Mouse (Mus musculus) CH12.LX (cell line): Measurements from ENCODE around the gene Dkkl1. TPM values are rescaled to one million over a fixed set of nuclear protein-coding genes. Genes with fewer than 3 reads are reported as not detected.
A peak's percentile ranks its signal among the peaks of the same experiment; 100 is the strongest.

Source experiments
- DNase-seq: peaks from one replicate; pipeline ENCODE4 v3.0.0-alpha.2; 2013; ENCODE audit errors: extremely low read depth
- H3K27ac ChIP-seq: 2 replicates; pipeline ENCODE4 v1.5.1; 2012; ENCODE audit warnings: low read depth, mild to moderate bottlenecking, control low read depth, moderate library complexity; ENCODE audit not compliant: insufficient read depth
- H3K27me3 ChIP-seq: replicated peaks from 2 replicates; pipeline ENCODE3; 2012; ENCODE audit warnings: inconsistent platforms
- H3K36me3 ChIP-seq, 2 experiments: replicated peaks in 1 of 2; 2 replicates each; pipeline versions ENCODE3 to v1.6.1; 2012; ENCODE audit warnings: inconsistent platforms in 1 of 2, low read length in 1 of 2, mild to moderate bottlenecking in 1 of 2, mixed read lengths in 1 of 2, moderate library complexity in 1 of 2; ENCODE audit not compliant: control insufficient read depth in 1 of 2, insufficient read depth in 1 of 2
- H3K4me1 ChIP-seq, 2 experiments: 2 replicates each; pipeline ENCODE4 v1.6.1; 2012; ENCODE audit warnings: inconsistent platforms in 1 of 2, moderate library complexity in 1 of 2; ENCODE audit not compliant: insufficient read depth in 2 of 2, control insufficient read depth in 1 of 2
- H3K4me2 ChIP-seq: 2 replicates; pipeline ENCODE4 v1.6.1; 2012; ENCODE audit warnings: low read depth, mild to moderate bottlenecking, control low read depth; ENCODE audit not compliant: poor library complexity, insufficient read depth, severe bottlenecking
- H3K4me3 ChIP-seq, 3 experiments: fragments of 150-350 bp in 1 of 3; sonication (generic) in 1 of 3; replicated peaks in 1 of 3; 2 replicates each; pipeline versions ENCODE3 to v1.5.1; 2011 to 2012; ENCODE audit warnings: low read depth in 2 of 3, low read length in 2 of 3, mild to moderate bottlenecking in 2 of 3, moderate library complexity in 2 of 3, control low read depth in 1 of 3, improper control_type of control experiment in 1 of 3, inconsistent platforms in 1 of 3, mixed read lengths in 1 of 3; ENCODE audit not compliant: poor library complexity in 1 of 3
- H3K79me2 ChIP-seq: replicated peaks from 2 replicates; pipeline ENCODE4 v1.6.1; 2012; ENCODE audit warnings: mild to moderate bottlenecking, moderate library complexity; ENCODE audit not compliant: control insufficient read depth, poor library complexity, insufficient read depth, severe bottlenecking; ENCODE audit errors: extremely low read depth
- H3K9ac ChIP-seq: 2 replicates; pipeline ENCODE4 v1.6.1; 2012; ENCODE audit warnings: low read depth, mild to moderate bottlenecking, control low read depth, moderate library complexity; ENCODE audit not compliant: insufficient read depth
- H3K9me3 ChIP-seq: replicated peaks from 2 replicates; pipeline ENCODE3; 2012; ENCODE audit warnings: low read length, inconsistent platforms, mixed read lengths
- BHLHE40 ChIP-seq: IDR thresholded peaks from 2 replicates; pipeline ENCODE4 v1.6.1; 2011; ENCODE audit warnings: mild to moderate bottlenecking, low read depth, low read length, improper control_type of control experiment
- CHD2 ChIP-seq: IDR thresholded peaks from 2 replicates; pipeline ENCODE4 v1.6.1; 2011; ENCODE audit warnings: low read length, improper control_type of control experiment
- E2F4 ChIP-seq: IDR thresholded peaks from 2 replicates; pipeline ENCODE4 v1.6.1; 2011; ENCODE audit warnings: low read depth, low read length, improper control_type of control experiment; ENCODE audit not compliant: insufficient replicate concordance
- ELF1 ChIP-seq: IDR thresholded peaks from 2 replicates; pipeline ENCODE4 v1.6.1; 2014; ENCODE audit warnings: low read depth, mild to moderate bottlenecking, inconsistent platforms, low read length, improper control_type of control experiment
- EP300 ChIP-seq: IDR thresholded peaks from 2 replicates; pipeline ENCODE4 v1.6.1; 2011; ENCODE audit warnings: low read length, improper control_type of control experiment
- ETS1 ChIP-seq: conservative IDR thresholded peaks from 2 replicates; pipeline ENCODE4 v1.6.1; 2012; ENCODE audit warnings: low read depth, mild to moderate bottlenecking, inconsistent platforms, low read length, improper control_type of control experiment, moderate library complexity
- GABPA ChIP-seq: IDR thresholded peaks from 2 replicates; pipeline ENCODE4 v1.6.1; 2012; ENCODE audit warnings: low read depth, low read length, improper control_type of control experiment, inconsistent platforms; ENCODE audit not compliant: insufficient replicate concordance
- HCFC1 ChIP-seq: IDR thresholded peaks from 2 replicates; pipeline ENCODE4 v1.6.1; 2012; ENCODE audit warnings: low read depth, mild to moderate bottlenecking, inconsistent platforms, low read length, improper control_type of control experiment
- IRF4 ChIP-seq: IDR thresholded peaks from 2 replicates; pipeline ENCODE4 v1.6.1; 2014; ENCODE audit warnings: low read depth, mild to moderate bottlenecking, inconsistent platforms, low read length, improper control_type of control experiment
- JUN ChIP-seq: IDR thresholded peaks from 2 replicates; pipeline ENCODE4 v1.6.1; 2011; ENCODE audit warnings: low read depth, mild to moderate bottlenecking, low read length, improper control_type of control experiment, moderate library complexity; ENCODE audit not compliant: insufficient read depth
- JUND ChIP-seq: conservative IDR thresholded peaks from 2 replicates; pipeline ENCODE4 v1.6.1; 2011; ENCODE audit warnings: low read depth, low read length, improper control_type of control experiment
- MAX ChIP-seq: IDR thresholded peaks from 2 replicates; pipeline ENCODE4 v1.6.1; 2011; ENCODE audit warnings: low read length, improper control_type of control experiment
- MAZ ChIP-seq: IDR thresholded peaks from 2 replicates; pipeline ENCODE4 v1.6.1; 2012; ENCODE audit warnings: low read depth, mild to moderate bottlenecking, inconsistent platforms, low read length, improper control_type of control experiment, moderate library complexity
- MEF2A ChIP-seq: IDR thresholded peaks from 2 replicates; pipeline ENCODE4 v1.6.1; 2014; ENCODE audit warnings: low read depth, mild to moderate bottlenecking, inconsistent platforms, low read length, improper control_type of control experiment, borderline replicate concordance
- MXI1 ChIP-seq: IDR thresholded peaks from 2 replicates; pipeline ENCODE4 v1.6.1; 2011; ENCODE audit warnings: mild to moderate bottlenecking, low read depth, low read length, improper control_type of control experiment
- NRF1 ChIP-seq: IDR thresholded peaks from 2 replicates; pipeline ENCODE4 v1.6.1; 2014; ENCODE audit warnings: low read depth, mild to moderate bottlenecking, inconsistent platforms, low read length, improper control_type of control experiment, moderate library complexity
- PAX5 ChIP-seq: IDR thresholded peaks from 2 replicates; pipeline ENCODE4 v1.6.1; 2012; ENCODE audit warnings: low read length, inconsistent platforms, mixed read lengths
- POLR2A ChIP-seq: IDR thresholded peaks from 2 replicates; pipeline ENCODE4 v1.6.1; 2011; ENCODE audit warnings: low read depth, mild to moderate bottlenecking, improper control_type of control experiment, low read length
- POLR2AphosphoS2 ChIP-seq: IDR thresholded peaks from 2 replicates; pipeline ENCODE4 v1.6.1; 2011; ENCODE audit warnings: low read depth, low read length, improper control_type of control experiment
- RAD21 ChIP-seq: IDR thresholded peaks from 2 replicates; pipeline ENCODE4 v1.6.1; 2011; ENCODE audit warnings: low read depth, mild to moderate bottlenecking, low read length, improper control_type of control experiment, moderate library complexity
- SIN3A ChIP-seq: IDR thresholded peaks from 2 replicates; pipeline ENCODE4 v1.6.1; 2012; ENCODE audit warnings: low read length, improper control_type of control experiment, inconsistent platforms
- SMC3 ChIP-seq: IDR thresholded peaks from 2 replicates; pipeline ENCODE4 v1.6.1; 2011; ENCODE audit warnings: low read depth, low read length, improper control_type of control experiment
- UBTF ChIP-seq: IDR thresholded peaks from 2 replicates; pipeline ENCODE4 v1.6.1; 2012; ENCODE audit warnings: low read depth, mild to moderate bottlenecking, inconsistent platforms, low read length, improper control_type of control experiment, moderate library complexity
- USF1 ChIP-seq: IDR thresholded peaks from 2 replicates; pipeline ENCODE4 v1.6.1; 2014; ENCODE audit warnings: low read depth, mild to moderate bottlenecking, inconsistent platforms, low read length, improper control_type of control experiment
- USF2 ChIP-seq: conservative IDR thresholded peaks from 2 replicates; pipeline ENCODE4 v1.6.1; 2011; ENCODE audit warnings: low read depth, low read length, improper control_type of control experiment
- ZC3H11A ChIP-seq: IDR thresholded peaks from 2 replicates; pipeline ENCODE4 v1.6.1; 2012; ENCODE audit warnings: low read depth, mild to moderate bottlenecking, inconsistent platforms, low read length, improper control_type of control experiment
- ZKSCAN1 ChIP-seq: IDR thresholded peaks from 2 replicates; pipeline ENCODE4 v1.6.1; 2012; ENCODE audit warnings: low read depth, inconsistent platforms, low read length, improper control_type of control experiment, borderline replicate concordance
- ZMIZ1 ChIP-seq: IDR thresholded peaks from 2 replicates; pipeline ENCODE4 v1.6.1; 2012; ENCODE audit warnings: low read depth, mild to moderate bottlenecking, inconsistent platforms, low read length, improper control_type of control experiment
- ZNF384 ChIP-seq: IDR thresholded peaks from 2 replicates; pipeline ENCODE4 v1.6.1; 2012; ENCODE audit warnings: low read depth, low read length, improper control_type of control experiment, inconsistent platforms
- dilution Hi-C: fragments of 300-500 bp; cut with MboI; formaldehyde crosslinking; loops from 2 replicates; pipeline ENCODE4 v1.14.3; 2020; ENCODE audit warnings: low sequenced_read_pairs; ENCODE audit not compliant: extremely low pct_unique_long_range_greater_than_20kb, extremely low pct_ligation_motif_present
- in situ Hi-C: fragments of 300-500 bp; cut with MboI; formaldehyde crosslinking; loops from 3 replicates; pipeline ENCODE4 v1.14.3; 2019; ENCODE audit warnings: low sequenced_read_pairs, low pct_ligation_motif_present, low pct_unique_long_range_greater_than_20kb, mixed read lengths
- polyA plus RNA-seq: library from polyadenylated mRNA; unstranded; fragments of >175 nt; gene quantifications from 2 replicates; pipeline ENCODE4 v1.2.1, GENCODE M21; 2012; ENCODE audit warnings: low read depth; ENCODE audit not compliant: insufficient read length
- total RNA-seq, 2 experiments: library from RNA; depleted of rRNA; stranded (reverse); fragments of 300-350 nt in 1 of 2; fragments of >200 nt in 1 of 2; gene quantifications; 2 replicates each; pipeline ENCODE4 v1.2.3; 2012 to 2014

The Dkkl1 gene
- total and polyA plus RNA-seq, 3 experiments: 0.24 to 1.6 (median 0.44) TPM

GRCm38 (mm10) chr7:45231192-45231591, 19.2 kb upstream of the Dkkl1 start:
- dilution Hi-C loops: no loop called here
- H3K9me3 ChIP-seq: peaks cover 2% of the 10 kb centered on the region
- no peaks in the 10 kb centered on the region for H3K79me2 ChIP-seq
- H3K4me1 ChIP-seq: peaks cover 21 to 65% of the 10 kb centered on the region in 2 experiments
- no peak overlapping the region for H3K4me2 ChIP-seq
- no peak overlapping the region for H3K4me3 ChIP-seq
- H3K9ac ChIP-seq: no peak overlapping the region
- H3K27ac ChIP-seq: no peak overlapping the region
- DNase-seq: no peak
- in situ Hi-C loops: no loop called here
- peaks cover 32 to 60% of the 10 kb centered on the region in 2 experiments for H3K36me3 ChIP-seq
- no peaks in the 10 kb centered on the region for H3K27me3 ChIP-seq
- TF ChIP-seq ZMIZ1 (peak; percentile 68; the same call in 1 of the 2 replicates), ZNF384 (no peak), CHD2 (0 out of 2 replicates have a peak, but pooled peaks have one; percentile 1), IRF4 (no peak), RAD21 (no peak), ETS1 (no peak), UBTF (0 out of 2 replicates have a peak, but pooled peaks have one; percentile 38)
- TF ChIP-seq, all 38 proteins: peak for 3

GRCm38 (mm10) chr7:45229459-45230203, 17.7 kb upstream of the Dkkl1 start:
- no peak overlapping the region for H3K4me2 ChIP-seq
- dilution Hi-C loops (no loop called here), in situ Hi-C loops (no loop called here)
- peak overlapping the region; percentile 46; the same call in 1 of the 2 replicates for H3K27ac ChIP-seq
- H3K79me2 ChIP-seq: no peaks in the 10 kb centered on the region
- peaks cover 18 to 45% of the 10 kb centered on the region in 2 experiments for H3K36me3 ChIP-seq
- no peaks in the 10 kb centered on the region for H3K27me3 ChIP-seq
- H3K9ac ChIP-seq: no peak overlapping the region
- H3K9me3 ChIP-seq: peaks cover 4% of the 10 kb centered on the region
- DNase-seq: peak; percentile 79
- TF ChIP-seq ELF1 (no peak), E2F4 (no peak), SMC3 (no peak), HCFC1 (no peak), BHLHE40 (no peak), MXI1 (0 out of 2 replicates have a peak, but pooled peaks have one; percentile 35), NRF1 (no peak), JUND (no peak), SIN3A (no peak), JUN (no peak), ZKSCAN1 (no peak), USF2 (no peak), MEF2A (no peak), USF1 (no peak), POLR2A (no peak; the same call in 1 of the 2 replicates), MAX (no peak), ZMIZ1 (no peak), MAZ (no peak), RAD21 (no peak), ZC3H11A (no peak), IRF4 (peak; percentile 58; the same call in 1 of the 2 replicates), EP300 (no peak), PAX5 (no peak), ETS1 (no peak), GABPA (no peak), POLR2AphosphoS2 (peak; percentile 83)
- peaks cover 16 to 52% of the 10 kb centered on the region in 2 experiments for H3K4me1 ChIP-seq
- peak overlapping the region in 1 of 3 experiments; percentile 25 for H3K4me3 ChIP-seq
